Mouse (Mus musculus) heart, embryonic 12.5 days (tissue): ENCODE results near the gene Rpl18. TPM values are rescaled to one million over a fixed set of nuclear protein-coding genes. Genes with fewer than 3 reads are reported as not detected.

Experiments
- ATAC-seq: fragments of 200-750 bp; cut with Nextera tagmentation; 2 replicates; pipeline ENCODE4 v1.8.0; 2017; ENCODE audit warnings: moderate TSS enrichment, moderate library complexity; ENCODE audit not compliant: insufficient number of reproducible peaks, low FRiP score
- H3K27ac ChIP-seq: fragments of 300-500 bp; sonication (generic); 2 replicates; pipeline ENCODE4 v1.5.1; 2016; ENCODE audit warnings: mild to moderate bottlenecking, moderate library complexity; ENCODE audit not compliant: poor library complexity, severe bottlenecking
- H3K27me3 ChIP-seq: fragments of 300-500 bp; sonication (generic); replicated peaks from 2 replicates; pipeline ENCODE4 v1.6.1; 2016; ENCODE audit warnings: mild to moderate bottlenecking, moderate library complexity
- H3K36me3 ChIP-seq: fragments of 300-500 bp; sonication (generic); 2 replicates; pipeline ENCODE4 v1.6.1; 2016; ENCODE audit warnings: mild to moderate bottlenecking, moderate library complexity
- H3K4me1 ChIP-seq: fragments of 300-500 bp; sonication (generic); replicated peaks from 2 replicates; pipeline ENCODE4 v1.6.1; 2016; ENCODE audit warnings: mild to moderate bottlenecking
- H3K4me2 ChIP-seq: fragments of 300-500 bp; sonication (generic); 2 replicates; pipeline ENCODE4 v1.6.1; 2016; ENCODE audit warnings: mild to moderate bottlenecking, moderate library complexity
- H3K4me3 ChIP-seq: fragments of 300-500 bp; sonication (generic); 2 replicates; pipeline ENCODE4 v1.5.1; 2016; ENCODE audit warnings: mild to moderate bottlenecking
- H3K9ac ChIP-seq: fragments of 300-500 bp; sonication (generic); 2 replicates; pipeline ENCODE4 v1.6.1; 2016; ENCODE audit warnings: mild to moderate bottlenecking, moderate library complexity
- H3K9me3 ChIP-seq: fragments of 300-500 bp; sonication (generic); replicated peaks from 2 replicates; pipeline ENCODE4 v1.6.1; 2016; ENCODE audit warnings: mild to moderate bottlenecking, moderate library complexity
- WGBS: fragments of 180-500 bp; shearing (Covaris S2); methylation state at CpG from one replicate; pipeline ENCODE4 v1.1.7; 2016; 5-methylcytosine and 5-hydroxymethylcytosine counted together
- polyA plus RNA-seq: library from polyadenylated mRNA; unstranded; fragments of >200 nt; fragmentation: Nextera tagmentation; extraction: Ambion mirVana; gene quantifications from 2 replicates; pipeline ENCODE4 v1.2.1, GENCODE M21; 2016

Gene Rpl18
- polyA plus RNA-seq, 1 experiment from 2014 or later, result 625 TPM

DNA sequence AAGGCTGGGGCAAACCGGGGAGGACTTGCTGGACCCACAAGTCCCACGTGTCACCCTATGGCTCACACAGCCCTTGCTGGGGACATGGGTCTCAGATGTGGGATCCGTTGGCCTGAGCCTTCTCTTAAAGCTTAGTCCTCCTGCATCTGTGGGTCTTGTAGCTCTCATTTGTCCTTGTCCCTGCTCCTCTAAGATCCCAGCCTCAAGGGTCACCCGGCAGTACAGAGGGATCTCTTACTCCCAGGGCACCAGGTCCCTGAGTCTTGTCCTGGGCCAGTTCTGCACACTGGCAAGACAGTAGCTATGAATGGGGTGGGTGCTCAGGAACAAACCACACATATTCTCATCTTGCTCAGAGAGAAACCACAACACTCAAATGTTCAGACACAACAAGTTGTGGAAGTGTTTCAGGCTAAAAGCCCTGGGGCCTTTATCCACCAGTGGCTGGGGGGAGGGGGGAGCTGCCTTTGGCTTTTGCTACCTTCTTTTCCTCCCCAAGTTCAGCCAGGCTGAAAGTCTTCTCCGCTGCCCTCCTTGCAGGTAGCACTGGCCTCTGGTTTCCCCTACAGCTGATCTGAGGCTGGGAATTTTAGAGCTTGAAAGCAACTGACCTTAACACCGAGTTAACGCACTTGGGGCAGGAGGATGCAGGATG is 31.7 kb upstream of the Rpl18 start, which contains the start of gene Ntn5:
TSS of gene Ntn5 (plus strand) at position 627 of the 655 bp plus-strand sequence.
- H3K4me1 ChIP-seq, result peaks cover 28% of the 10 kb centered on the region
- H3K36me3 ChIP-seq, result no peaks in the 10 kb centered on the region
- ATAC-seq, result no peak
- no peak within 1 kb of the TSS for H3K27ac ChIP-seq
- no peaks in the 10 kb centered on the region for H3K9me3 ChIP-seq
- no peak within 1 kb of the TSS for H3K4me3 ChIP-seq
- peaks cover 4% of the 10 kb centered on the region; the same call in 1 of the 2 replicates for H3K27me3 ChIP-seq
- no peak within 1 kb of the TSS for H3K4me2 ChIP-seq
- no peak within 1 kb of the TSS for H3K9ac ChIP-seq
- WGBS, result 77% methylated on average over 7 of the region's 7 CpGs

DNA sequence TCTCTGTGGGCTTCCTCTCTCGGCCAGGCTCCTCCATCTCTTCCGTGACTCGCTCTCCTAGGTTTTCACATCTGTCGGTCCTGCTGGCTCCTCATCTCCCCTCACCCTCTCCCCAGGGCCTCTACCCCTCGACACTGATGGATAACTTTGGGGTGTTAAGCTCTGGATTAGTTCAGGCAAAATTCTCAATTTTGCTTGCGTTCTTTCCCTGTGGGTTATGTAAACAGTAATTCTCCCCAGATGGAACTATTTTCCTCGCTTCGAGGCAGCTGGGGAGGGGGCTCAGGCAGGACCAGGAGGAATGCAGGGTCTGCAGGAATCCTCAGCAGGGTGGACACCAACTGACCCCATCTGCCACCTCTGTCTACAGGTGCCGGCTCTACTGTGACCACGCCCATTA is 29.4 kb upstream of the Rpl18 start:
- H3K27ac ChIP-seq, result no peak overlapping the region
- peaks cover 37% of the 10 kb centered on the region for H3K4me1 ChIP-seq
- no peak for ATAC-seq
- no peaks in the 10 kb centered on the region for H3K9me3 ChIP-seq
- H3K4me2 ChIP-seq, result no peak overlapping the region
- H3K27me3 ChIP-seq, result peaks cover 4% of the 10 kb centered on the region; the same call in 1 of the 2 replicates
- WGBS, result 60% methylated on average over 10 of the region's 10 CpGs
- no peak overlapping the region for H3K9ac ChIP-seq
- no peaks in the 10 kb centered on the region for H3K36me3 ChIP-seq
- no peak overlapping the region for H3K4me3 ChIP-seq

DNA sequence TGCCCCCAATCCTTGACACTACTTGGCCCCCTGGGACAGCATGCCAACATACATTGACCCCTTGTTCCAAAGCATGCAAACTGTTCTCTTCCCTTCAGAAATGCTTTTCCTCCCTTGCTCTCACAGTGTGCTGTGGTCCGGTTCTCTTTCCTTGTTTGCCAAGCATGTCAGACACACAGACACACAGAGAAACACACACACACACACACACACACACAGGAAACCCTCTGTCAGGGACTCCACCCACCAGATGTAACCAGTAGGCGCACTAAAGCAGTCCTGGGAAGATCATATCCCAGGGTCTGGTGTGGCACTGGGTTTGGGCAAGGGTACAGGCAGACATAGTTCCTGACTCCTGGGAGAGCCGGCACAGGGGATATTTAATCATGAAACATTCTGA is 28.4 kb upstream of the Rpl18 start:
- 79% methylated on average over 3 of the region's 3 CpGs for WGBS

DNA sequence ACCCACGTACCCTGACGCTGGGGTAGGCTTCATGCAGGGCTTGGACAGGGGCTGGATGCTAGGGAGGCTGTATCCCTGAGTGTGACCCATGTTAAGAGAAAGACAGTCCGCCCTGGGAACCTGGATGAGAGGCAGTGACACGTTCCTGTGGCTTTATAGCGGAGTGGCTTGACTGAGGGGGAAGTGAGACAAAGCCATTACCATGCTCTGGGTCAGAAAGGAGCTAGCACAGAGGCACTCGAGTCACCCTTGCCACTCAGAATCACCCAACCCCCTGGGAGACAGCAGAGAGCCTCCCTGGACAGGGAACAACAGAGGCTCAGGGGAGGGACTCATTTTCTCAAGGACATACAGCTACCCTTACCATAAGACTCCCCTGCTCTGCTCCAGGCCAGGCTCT is 26.2 kb upstream of the Rpl18 start:
- 61% methylated on average over 6 of the region's 6 CpGs for WGBS
- peaks cover 19% of the 10 kb centered on the region for H3K4me1 ChIP-seq
- no peak overlapping the region for H3K4me2 ChIP-seq
- no peak overlapping the region for H3K4me3 ChIP-seq
- H3K27ac ChIP-seq, result no peak overlapping the region; the same call in 1 of the 2 replicates
- H3K27me3 ChIP-seq, result peaks cover 4% of the 10 kb centered on the region; the same call in 1 of the 2 replicates
- no peaks in the 10 kb centered on the region for H3K36me3 ChIP-seq
- H3K9me3 ChIP-seq, result no peaks in the 10 kb centered on the region
- ATAC-seq, result no peak
- 0 out of 2 replicates have a peak overlapping the region, but pooled peaks have one; percentile 21 for H3K9ac ChIP-seq

More for the DNA sequence above, 28.4 kb upstream of the Rpl18 start:
- Histone ChIP-seq H3K36me3 (no peaks in the 10 kb centered on the region), H3K27ac (no peak overlapping the region), H3K4me2 (no peak overlapping the region), H3K4me1 (peaks cover 29% of the 10 kb centered on the region), H3K4me3 (no peak overlapping the region), H3K9me3 (no peaks in the 10 kb centered on the region), H3K27me3 (peaks cover 4% of the 10 kb centered on the region; the same call in 1 of the 2 replicates), H3K9ac (no peak overlapping the region)
- no peak for ATAC-seq

DNA sequence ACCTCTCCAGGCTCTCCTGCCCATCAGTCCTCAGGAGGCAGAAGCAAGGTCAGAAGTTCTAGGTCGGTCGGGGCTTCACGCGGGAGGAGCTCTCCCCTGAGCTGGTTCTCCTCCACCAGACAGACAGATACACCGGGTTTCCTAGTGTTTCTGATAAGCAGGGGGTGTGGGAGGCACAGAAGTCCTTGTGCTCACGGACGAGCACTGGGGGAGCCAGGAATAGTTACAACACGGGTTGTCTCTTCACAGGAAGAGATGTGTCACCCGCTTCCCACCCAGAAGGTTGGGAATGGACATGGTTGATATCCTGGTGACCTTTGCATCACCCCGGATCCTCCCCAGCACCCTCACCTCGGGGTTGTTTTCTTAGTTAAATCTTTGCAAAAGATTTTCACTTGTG is 25.5 kb upstream of the Rpl18 start:
- 0 out of 2 replicates have a peak, but pooled peaks cover 4% of the 10 kb centered on the region for H3K27me3 ChIP-seq
- no peaks in the 10 kb centered on the region for H3K36me3 ChIP-seq
- peaks cover 19% of the 10 kb centered on the region for H3K4me1 ChIP-seq
- no peak overlapping the region for H3K9ac ChIP-seq
- H3K4me3 ChIP-seq, result no peak overlapping the region
- ATAC-seq, result no peak; the same call in 1 of the 2 replicates
- 17% methylated on average over 11 of the region's 11 CpGs for WGBS
- no peak overlapping the region for H3K4me2 ChIP-seq
- H3K27ac ChIP-seq, result peak overlapping the region; percentile 58
- no peaks in the 10 kb centered on the region for H3K9me3 ChIP-seq

DNA sequence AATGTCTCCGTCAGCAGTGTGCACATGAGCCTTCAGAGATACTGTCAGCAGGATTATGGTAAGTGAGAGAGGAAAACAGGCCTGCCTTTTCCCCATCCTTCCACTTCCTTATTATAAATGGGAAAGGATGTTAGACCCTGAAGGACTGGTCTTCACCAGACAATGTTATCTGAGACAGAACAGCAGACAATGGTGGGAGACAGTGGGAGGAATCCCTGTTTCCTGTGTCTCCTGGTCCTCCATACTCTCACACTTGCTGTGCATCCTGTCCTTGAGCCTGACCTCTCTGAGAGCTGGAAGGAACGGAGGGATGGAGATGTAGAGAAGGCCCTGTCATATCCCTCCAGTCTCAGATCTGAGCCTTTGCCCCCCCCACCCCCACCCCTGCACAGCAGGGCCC is 22.9 kb upstream of the Rpl18 start:
- no peak for ATAC-seq
- Histone ChIP-seq H3K27me3 (no peaks in the 10 kb centered on the region), H3K4me2 (no peak overlapping the region), H3K4me1 (peaks cover 19% of the 10 kb centered on the region), H3K9me3 (no peaks in the 10 kb centered on the region), H3K4me3 (no peak overlapping the region), H3K27ac (no peak overlapping the region), H3K9ac (no peak overlapping the region), H3K36me3 (no peaks in the 10 kb centered on the region)
- 55% methylated on average over 2 of the region's 2 CpGs for WGBS

DNA sequence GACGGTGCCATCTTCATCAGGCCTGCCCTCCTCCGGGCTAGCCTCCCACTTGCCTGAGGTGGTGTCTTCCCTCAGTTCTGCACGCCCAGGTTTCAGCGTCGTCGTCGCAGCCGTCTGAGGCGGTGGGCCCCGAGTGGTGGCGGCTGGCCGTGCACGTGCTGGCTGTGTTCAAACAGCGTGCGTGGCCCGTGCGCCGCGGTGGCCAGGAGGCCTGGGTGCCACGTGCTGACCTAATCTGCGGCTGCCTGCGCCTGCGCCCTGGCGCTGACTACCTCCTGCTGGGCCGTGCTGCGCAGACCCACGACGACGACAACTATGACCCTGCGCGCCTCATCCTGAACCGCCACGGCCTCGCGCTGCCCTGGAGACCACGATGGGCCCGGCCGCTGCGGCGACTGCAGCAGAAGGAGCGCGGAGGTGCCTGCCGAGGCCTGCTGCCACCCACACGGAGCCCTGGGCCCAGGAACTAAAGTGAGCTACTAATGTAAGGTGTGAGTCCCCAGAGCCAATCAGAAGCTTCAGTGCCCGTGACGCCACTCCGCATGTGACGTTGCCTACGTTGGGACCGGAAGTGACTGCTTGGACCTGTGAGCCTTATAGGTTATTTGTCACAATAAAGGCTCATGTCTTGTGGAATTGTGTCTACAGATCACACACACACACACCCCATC is 21.2 kb upstream of the Rpl18 start, which contains the start of gene Sec1:
TSS of gene Sec1 (minus strand) at position 482 of the 671 bp plus-strand sequence.
- H3K36me3 ChIP-seq, result no peaks in the 10 kb centered on the region
- peaks cover 17% of the 10 kb centered on the region for H3K4me1 ChIP-seq
- WGBS, result 85% methylated on average over 50 of the region's 50 CpGs
- H3K27me3 ChIP-seq, result peaks cover 13% of the 10 kb centered on the region
- no peak within 1 kb of the TSS for H3K4me3 ChIP-seq
- no peak for ATAC-seq
- H3K4me2 ChIP-seq, result no peak within 1 kb of the TSS
- no peak within 1 kb of the TSS for H3K27ac ChIP-seq
- H3K9ac ChIP-seq, result no peak within 1 kb of the TSS
- H3K9me3 ChIP-seq, result no peaks in the 10 kb centered on the region

DNA sequence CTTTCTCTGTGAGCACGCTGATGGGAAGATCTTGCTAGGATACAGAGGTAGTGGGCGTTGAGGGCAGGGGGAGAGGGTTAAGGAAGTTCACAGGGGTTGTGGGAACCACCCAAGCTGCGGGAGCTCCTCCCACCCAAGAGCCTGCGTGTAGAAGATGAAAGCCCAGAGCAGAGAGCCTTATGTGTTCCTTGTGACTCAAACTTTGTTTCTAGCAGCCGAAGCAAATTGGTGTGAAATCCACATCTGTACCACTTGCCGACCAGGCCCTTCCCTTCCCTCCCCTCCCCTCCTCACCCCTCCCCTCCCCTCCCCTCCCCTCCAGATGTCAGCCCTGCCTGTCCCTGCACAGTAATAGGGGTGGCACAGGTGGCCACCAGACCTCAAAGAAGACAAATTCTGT is 20.2 kb upstream of the Rpl18 start:
- WGBS, result 32% methylated on average over 6 of the region's 6 CpGs
- Histone ChIP-seq H3K27me3 (peaks cover 24% of the 10 kb centered on the region), H3K36me3 (no peaks in the 10 kb centered on the region), H3K4me1 (peaks cover 16% of the 10 kb centered on the region), H3K9ac (no peak overlapping the region), H3K9me3 (no peaks in the 10 kb centered on the region), H3K4me3 (no peak overlapping the region), H3K4me2 (no peak overlapping the region), H3K27ac (no peak overlapping the region)
- no peak for ATAC-seq

DNA sequence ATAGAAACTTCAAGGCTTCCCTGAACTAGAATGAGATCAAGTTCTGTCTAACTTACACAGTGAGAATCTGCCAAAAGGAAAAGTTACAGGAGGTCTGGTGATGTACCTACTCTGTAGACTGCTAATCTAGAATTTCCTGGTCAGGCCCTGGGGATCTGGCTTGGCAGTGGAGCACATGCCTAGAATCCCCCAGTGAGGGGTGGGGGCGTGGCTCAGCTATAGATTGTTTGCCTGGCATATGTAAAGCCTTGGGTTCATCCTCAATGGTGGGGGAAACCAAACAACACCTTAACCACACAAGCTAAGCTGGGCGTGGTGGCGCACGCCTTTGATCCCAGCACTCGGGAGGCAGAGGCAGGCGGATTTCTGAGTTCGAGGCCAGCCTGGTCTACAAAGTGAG is 17.4 kb upstream of the Rpl18 start:
- Histone ChIP-seq H3K4me2 (no peak overlapping the region), H3K36me3 (no peaks in the 10 kb centered on the region), H3K9ac (no peak overlapping the region), H3K27ac (no peak overlapping the region), H3K9me3 (no peaks in the 10 kb centered on the region), H3K4me1 (peaks cover 20% of the 10 kb centered on the region), H3K4me3 (no peak overlapping the region), H3K27me3 (peaks cover 36% of the 10 kb centered on the region)
- WGBS, result 79% methylated on average over 7 of the region's 7 CpGs
- no peak for ATAC-seq

DNA sequence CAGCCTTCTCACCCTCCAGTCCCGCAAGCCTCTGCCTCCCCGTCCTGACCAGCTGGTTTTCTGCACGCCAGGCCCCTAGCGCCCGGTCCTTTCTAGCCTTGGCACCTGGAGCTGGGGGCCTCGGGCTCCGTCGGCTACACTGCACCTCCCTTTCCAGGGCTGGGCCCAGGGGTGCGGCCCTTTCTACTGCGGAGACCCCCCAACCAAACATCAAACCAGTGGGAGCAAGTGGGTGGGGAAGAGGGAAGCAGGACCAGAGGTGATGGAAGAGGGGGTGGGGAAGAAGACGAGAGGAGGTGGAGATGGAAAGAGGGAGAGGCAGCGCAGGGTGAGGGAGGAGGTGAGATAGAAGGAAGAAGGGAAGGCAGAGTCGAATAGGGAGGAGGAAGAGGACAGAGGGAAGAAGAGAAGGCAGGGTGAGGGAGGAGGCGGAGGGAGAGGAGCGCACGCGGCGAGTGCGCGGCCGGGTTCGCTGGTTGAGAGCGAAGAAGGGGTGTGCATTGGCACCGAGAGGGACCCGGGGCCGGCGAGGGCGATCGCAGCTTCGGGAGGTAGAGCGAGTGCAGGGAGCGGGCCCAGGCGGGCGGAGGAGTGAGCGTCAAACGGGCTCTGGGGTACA is 15.6 kb upstream of the Rpl18 start, which contains the start of gene Car11:
TSS of gene Car11 (plus strand) at position 321 of the 619 bp plus-strand sequence.
- Histone ChIP-seq H3K27ac (no peak within 1 kb of the TSS), H3K4me1 (peaks cover 32% of the 10 kb centered on the region), H3K27me3 (peaks cover 36% of the 10 kb centered on the region), H3K4me3 (peak within 1 kb of the TSS; percentile 48), H3K36me3 (no peaks in the 10 kb centered on the region), H3K9ac (peak within 1 kb of the TSS; percentile 64), H3K4me2 (peak within 1 kb of the TSS; percentile 79), H3K9me3 (no peaks in the 10 kb centered on the region)
- WGBS, result 2% methylated on average over 36 of the region's 36 CpGs
- ATAC-seq, result no peak
